Mouse (Mus musculus): Measurements from ENCODE around the gene Hdhd5.
A peak's percentile ranks its signal among the peaks of the same experiment; 100 is the strongest.

Gene Hdhd5

DNA sequence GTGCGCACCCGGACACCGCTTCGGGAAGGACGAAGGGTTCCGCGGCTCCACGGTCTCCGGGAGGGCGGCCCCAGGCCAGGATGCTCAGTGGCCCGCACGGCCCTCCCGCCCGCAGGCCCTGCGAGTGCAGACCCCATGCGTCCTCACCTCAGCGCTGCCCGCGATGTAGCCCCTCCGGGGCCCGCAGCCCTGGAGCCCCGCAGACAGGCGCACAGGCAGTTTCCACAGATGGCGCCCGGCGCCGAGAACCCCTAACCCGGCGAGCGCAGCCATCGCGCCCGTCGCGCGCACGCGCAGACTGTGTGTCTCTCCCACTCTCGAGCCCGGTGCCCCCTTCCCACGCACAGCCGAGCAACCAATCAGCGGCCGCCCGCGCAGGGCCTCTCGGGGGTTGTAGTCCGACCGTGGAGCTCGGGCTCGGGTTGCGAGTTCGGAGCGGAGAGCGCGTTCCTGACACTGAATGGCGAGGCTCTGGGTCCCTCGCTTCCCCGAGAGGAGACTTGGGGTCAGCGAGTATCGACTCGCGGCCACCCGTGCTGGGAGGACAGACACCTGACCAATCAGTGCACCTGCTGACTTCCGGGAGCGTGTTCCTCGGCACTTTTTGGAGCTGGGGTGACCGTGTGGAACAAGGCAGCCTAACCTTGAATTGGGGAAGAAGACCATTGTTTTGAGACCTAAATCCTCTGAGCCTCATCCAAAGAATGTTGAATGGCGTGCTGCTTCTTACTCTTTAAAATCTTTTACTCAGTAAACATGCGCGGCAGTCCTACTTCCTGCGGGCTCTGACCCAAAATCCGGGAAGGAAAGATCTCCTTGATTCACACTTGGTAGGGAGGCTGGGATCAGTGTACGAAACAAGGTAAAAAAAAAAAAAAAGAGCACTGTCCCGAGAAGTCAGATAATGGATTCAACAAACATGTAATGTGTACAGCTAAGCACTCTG is at the start of gene Hdhd5:
Gene Hdhd5 (minus strand): TSS at position 300 of the 946 bp plus-strand sequence.
- DNase-seq (ENCODE audit: low read depth), result peak; percentile 83

DNA sequence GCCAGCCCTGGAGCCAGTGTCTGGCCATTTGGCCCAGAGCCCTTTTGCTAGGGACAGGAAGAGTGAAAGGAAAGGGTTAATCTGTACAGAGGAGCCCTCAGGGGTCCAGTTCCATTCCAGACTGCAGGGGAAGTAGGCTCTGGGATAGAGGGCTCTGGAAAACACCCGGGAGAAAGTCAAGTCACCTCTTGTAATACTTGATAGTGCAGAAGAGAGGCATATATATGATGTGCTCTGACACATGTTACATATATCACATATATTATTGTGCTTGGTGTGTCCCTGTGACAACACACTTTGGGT is 49.5 kb upstream of the Hdhd5 start:
- no peak for DNase-seq (ENCODE audit: low read depth)

DNA sequence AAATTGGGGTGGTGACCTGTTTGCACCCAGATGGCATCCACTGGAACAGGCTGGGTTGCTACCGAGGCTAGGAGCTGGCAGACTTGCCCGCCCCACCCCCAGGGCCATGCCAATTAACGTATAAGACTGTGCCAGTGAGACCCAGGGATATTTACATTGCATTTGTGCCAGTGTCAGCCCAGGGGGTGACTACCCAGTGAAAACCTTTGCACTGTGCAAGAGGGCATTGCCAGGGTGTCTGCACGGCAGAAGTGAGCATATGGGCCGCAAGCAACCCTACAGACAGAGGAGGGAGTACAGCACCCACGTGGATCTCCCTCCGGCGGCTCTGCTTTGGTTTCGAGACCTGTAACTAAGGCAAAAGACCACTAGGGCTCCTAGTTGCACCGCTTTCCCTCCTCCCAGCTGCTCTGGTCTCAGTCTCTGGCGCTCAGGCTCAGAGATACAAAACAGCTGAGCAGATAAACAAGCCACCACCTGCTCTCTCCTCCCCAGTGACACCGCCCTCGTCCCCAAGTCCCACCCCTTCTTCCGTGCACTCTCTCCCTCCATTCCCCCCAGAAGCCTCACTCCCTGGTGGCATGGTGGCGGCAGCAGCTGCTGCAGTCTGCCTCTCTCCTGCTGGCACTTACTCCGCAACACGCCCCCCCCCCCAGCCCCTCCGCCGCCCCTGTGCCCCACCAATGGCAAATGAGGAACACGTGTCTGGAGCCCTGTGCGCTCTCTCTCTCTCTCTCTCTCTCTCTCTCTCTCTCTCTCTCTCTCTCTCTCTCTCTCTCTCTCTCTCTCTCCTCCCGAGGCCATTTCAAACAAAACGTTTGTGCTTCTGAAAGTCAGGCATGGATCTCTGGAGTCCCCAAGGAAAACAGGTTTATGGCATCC is 49.0 kb upstream of the Hdhd5 start:
- DNase-seq (ENCODE audit: low read depth), result peak; percentile 67

DNA sequence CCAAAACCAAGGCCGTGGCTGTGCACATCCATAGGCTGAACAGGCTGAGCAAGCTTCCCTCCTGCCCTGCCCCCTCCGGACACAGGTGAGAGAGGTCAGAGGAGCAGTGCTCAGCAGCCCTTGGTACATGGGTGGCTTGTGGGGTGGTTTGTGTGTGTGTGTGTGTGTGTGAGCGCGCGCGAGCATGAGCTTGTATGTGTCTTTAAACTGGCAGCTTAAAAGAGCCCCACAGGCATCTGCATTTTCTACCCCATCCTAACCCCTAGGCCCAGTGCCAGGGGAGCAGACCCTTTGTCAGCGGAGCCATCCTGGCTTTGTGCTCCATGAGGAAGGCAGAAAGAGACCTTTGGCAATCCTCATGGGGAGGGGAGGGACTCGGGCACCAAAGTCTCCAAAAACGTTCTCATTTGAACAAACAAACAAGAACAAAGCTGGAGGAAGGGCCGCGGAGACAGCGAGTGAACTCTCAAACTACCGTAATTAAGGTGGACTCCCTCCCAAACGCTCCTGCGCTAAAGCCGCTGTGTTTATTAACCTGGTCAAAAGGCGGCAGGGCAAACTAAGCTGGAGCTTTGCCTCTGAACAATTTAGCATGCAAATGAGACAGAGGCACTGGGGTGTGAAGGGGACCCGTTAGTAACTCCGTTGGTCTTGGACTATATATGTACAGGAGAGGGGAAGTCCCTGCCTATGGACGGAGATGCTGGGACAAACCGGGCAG is 48.2 kb upstream of the Hdhd5 start:
- DNase-seq (ENCODE audit: low read depth), result no peak

DNA sequence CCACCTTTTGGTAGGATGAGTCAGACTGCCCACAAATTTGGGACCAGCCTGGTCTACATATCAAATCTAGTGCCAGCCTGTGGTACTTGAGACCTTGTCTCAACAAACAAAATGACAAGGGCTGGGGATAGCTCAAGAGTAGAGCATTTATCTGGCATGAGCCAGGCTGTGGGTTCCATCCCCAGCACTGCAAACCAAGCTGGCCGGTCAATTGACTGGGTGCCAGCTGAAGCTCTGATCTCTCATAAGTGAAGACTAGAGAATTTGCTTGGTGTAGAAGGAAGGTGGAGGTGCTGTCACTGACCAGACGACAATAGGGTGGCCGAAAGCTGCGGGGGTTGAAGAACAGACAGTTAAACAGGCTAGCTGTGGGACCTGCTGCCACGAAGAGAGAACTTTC is 47.4 kb upstream of the Hdhd5 start:
- no peak for DNase-seq (ENCODE audit: low read depth)

DNA sequence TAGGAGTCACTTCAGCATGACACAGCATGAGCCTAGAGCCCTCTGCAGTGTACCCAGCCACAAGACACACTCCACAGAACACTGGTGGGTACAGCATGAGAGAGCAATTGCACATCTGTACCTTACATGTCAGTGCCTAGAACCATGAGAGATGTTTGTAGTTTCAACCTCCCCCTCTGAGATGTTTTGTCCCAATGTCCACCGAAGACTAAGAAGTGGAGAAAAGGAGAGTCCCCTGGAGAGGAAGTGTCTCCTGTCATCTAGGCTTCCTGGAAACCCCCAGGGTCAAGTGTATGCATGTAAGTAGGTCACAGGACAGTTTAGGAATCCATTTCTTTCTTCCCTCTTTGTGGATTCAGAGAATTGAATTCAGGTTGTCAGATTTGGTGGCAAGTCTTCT is 41.3 kb upstream of the Hdhd5 start:
- DNase-seq (ENCODE audit: low read depth), result no peak

DNA sequence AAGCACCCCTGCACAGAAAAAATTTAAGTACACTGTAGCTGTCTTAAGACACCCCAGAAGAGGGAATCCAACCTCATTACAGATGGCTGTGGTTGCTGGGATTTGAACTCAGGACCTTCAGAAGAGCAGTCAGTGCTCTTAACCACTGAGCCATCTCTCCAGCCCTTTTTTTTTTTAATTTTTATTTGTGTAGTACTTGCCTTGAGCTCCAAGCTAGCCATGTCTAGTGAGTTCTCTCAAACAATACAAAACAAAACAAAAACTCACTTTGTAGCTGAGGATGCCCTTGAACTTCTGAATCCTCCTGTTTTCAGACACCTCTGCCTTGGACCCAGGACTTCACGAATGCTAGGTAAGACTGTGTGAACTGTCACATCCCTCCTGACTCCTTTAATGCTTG is 37.1 kb upstream of the Hdhd5 start:
- DNase-seq (ENCODE audit: low read depth), result no peak

DNA sequence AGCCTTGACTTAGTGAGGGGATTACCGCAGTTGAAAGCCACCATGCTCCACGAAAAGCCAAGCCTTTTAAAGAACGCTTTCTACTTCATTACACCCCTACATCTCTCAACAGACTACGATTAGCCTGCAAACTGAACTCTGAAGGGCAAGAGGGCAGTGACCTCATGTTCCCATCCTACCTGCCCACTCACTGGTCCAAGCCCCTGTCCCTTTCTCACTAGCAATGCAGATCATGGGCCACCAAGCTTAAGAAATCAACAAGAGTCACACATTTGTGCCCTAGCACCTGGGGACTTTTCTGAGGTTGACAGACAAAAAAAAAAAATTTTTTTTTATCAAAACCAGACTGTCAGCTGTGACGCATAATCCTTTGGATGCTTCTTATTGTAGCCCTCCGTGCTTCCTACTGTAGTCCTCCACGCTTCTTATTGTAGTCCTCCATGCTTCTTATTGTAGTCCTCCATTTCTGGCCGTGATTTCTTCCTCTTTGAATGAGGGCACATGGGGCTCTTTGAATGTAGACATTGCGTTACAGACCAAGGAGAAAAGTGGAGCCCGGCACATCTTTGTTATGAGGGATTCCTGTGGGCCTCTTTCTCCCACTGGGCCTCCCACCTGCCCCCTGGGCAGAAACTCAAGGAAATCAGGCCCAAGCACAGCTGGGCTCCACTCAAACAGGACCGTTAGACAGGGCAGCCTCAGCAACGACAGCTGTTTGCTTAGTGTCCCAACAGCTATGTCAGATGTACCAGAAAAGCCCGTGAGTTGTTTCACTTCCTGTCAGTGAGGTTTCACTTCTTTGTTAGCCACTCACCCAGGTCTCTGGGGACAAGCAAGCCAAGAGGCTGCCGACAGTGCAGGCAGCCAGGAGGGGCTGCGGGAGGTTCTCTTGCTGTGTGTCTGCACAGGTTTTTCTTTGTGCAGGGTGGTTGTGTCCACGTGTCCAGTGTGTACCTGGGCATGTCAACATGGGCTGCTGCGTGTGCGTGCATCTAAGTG is 36.1 kb upstream of the Hdhd5 start:
- no peak for DNase-seq (ENCODE audit: low read depth)

DNA sequence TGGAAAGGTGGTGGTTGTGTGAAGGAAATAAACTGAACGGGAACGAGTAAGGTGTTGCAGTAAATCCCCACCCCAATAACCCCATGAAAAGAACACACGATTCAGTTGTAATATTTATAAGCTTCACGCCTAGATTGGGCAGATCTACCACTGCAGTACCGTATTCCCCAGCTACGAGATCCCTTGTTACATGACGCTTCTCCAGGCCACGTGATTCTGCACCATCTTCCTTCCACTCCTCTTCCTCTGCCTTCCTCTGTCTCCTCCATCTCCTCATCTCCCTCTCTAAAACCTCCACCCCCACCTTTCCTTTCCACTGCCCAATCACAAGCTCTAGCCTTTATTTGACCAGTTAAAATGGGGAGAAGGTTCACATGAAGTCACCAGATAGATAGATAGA is 25.5 kb upstream of the Hdhd5 start:
- DNase-seq (ENCODE audit: low read depth), result no peak

DNA sequence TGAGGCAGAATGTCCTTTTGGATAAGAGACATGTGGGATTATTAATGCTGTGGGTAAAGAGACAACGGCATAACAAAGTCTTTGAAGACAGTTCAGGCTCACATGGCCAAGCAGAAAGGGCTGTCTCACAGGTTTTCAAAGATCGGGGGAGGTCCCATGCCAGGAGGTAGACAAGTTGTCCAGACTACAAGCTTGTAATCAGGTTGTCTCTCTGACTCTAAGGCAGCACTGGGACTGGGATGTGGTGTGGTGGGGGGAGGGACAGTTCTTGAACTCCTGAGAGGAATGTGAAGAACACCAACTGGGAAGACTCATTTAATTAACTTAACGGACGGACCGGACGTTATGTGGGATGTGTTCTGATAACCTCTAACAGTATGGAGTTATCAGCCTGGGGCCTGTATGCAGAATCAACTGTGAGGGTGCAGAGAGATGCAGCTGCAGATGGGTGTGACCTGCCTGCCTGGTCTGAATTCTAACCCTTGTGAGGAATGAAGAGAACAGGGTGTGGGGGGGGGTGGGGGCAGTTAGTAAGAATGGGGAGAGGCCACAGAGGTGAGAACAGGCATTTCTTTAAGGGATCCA is 25.0 kb upstream of the Hdhd5 start:
- DNase-seq (ENCODE audit: low read depth), result peak; percentile 61

DNA sequence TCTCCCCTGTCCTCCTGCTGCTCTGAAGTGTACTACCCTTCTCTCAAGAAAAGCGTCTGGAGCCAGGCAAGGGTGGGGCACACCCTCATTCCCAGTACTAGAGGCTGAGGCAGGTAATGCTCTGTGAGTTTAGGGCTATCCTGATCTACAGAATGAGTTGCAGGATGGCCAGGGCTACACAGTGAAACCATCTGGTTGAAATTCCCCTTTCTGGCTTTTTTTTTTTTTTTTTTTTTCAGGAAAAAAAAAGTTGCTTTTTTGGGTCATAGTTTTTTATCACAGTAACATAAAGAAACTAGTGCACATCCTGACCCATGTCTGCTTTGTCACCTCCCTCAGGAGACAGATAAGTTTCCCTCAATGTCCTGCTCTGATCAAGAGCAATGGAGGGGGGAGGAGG is 24.0 kb upstream of the Hdhd5 start:
- no peak for DNase-seq (ENCODE audit: low read depth)

DNA sequence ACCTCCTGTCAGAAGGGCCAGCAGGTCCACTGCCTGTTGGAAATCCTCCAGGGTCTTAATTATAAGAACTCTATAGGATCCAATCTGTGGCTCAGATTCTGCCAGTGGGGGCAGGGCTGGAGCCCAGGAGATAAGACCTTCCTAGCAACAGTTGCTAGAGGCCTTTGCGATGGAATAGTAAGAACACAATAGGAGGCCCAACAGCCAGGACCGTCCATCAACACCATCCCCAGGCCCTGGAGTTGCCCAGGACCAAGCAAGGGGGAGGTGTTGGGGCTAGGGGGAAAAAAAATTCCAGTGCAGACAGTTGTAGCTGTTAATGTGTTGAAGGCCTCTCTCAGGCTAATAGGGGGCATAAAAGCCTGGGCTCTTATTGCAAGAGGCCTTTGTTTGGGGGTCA is 19.1 kb upstream of the Hdhd5 start:
- no peak for DNase-seq (ENCODE audit: low read depth)

DNA sequence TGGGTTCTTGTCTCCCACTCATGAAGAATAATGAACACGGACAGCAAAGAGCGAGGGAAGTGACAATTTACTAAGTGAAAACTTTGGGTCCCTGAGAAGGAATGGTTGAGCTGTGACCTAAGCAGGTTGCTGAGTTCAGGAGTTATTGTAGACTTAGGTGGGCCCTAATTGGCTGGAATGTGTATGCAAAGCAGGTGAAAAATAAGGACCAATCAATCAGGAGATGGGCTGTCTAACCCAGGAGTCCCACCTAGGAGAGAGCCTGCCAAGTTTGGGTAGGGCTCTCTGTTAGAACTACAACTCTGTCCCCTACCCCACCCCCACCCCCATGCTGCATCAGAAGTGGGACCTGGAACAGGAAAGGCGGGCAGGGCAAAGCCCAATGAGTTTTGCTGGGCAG is 17.5 kb upstream of the Hdhd5 start:
- no peak for DNase-seq (ENCODE audit: low read depth)

DNA sequence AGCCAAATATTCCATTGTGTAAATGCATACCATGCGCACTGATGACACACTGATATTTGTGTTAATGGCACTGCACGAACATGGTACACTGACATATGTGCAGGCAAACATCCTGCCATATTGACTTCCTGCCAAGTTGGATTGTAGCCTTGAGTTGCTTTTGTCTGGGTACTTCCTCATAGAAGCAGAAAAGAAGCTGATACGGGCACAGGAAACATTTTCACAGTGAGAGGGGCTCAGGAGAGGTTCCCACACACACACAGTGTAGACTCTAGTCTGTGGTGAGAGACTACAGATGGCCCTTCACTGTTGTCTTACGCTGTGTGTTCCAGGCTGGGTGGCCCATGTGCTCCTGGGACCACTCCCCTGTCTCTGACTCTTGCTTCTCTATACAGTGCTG is 15.9 kb upstream of the Hdhd5 start:
- DNase-seq (ENCODE audit: low read depth), result no peak

DNA sequence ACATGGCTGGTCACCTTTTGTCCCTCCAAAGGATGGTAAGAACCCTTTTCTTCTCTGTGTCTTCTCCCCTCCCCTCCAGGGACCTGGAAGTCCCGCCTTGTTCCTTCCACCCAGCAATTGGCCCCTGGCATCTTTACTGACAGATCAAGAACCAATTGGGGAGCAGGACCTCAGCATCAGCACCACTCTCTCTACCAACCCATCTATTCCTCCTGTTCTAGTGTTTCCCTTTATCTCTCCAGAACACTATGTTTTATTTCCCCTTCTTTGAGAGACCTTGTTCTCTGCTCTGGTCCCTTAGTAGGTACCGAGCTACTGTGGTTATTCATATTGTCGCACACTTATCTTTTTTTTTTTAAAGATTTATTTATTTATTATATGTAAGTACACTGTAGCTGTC is 15.2 kb upstream of the Hdhd5 start:
- DNase-seq (ENCODE audit: low read depth), result no peak

DNA sequence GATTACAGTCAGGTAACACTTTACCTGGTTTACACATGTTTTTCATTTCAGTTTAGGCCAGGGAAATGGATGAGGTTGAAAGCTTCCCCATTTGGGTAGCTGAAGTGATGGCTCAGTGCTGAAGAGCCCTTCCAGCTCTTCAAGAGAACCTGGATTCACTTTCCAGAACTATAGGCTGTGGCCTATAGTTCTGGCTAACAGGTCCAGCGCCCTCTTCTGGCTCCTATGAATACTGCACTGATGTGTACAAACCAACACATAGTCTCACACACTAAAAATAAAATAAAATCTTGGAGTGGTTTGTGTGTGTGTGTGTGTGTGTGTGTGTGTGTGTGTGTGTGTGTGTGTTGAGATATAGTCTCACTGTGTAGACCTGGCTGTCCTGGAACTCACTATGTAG is 10.9 kb upstream of the Hdhd5 start:
- no peak for DNase-seq (ENCODE audit: low read depth)

DNA sequence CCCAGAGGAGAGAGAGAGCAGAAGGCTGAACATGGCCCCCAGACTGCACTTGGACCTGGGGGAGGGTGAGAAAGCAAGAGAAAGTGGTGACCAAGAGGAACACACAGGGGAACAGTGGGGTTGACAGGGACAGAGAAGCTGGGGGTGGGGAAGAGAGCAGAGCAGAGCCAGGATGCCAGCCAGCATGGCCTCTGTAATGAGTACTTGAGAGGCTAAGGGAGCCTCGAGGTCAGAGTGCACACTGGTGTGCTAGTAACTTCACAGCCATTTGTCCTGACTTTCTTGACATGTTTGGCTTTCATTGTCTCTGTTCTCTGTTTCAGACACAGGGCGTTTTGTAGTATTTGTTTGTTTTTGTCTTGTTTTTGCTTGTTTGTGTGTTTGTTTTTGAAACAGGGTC is 10.3 kb upstream of the Hdhd5 start:
- no peak for DNase-seq (ENCODE audit: low read depth)

DNA sequence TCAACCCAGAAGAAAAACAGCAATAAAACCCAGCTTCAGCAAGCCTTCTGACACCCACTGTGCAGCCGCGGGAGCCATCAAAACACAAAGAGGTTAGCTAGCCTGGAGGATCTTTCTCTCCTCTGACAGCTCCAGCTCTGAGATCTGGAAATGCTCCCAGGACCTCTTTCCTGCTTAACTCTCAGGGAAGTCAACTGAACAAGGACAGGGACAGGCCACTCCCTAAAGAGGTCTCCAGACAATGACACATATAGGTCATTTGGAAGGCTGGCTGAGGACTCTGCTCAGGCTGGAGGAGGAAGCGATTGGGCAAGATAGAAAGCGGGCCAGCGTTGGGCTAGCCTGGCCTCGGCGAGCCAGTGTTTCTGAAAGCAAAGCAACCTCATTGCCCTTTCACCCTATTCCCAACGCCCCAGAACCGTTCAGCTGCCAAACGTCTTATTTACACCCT is 8.7 kb upstream of the Hdhd5 start:
- no peak for DNase-seq (ENCODE audit: low read depth)

DNA sequence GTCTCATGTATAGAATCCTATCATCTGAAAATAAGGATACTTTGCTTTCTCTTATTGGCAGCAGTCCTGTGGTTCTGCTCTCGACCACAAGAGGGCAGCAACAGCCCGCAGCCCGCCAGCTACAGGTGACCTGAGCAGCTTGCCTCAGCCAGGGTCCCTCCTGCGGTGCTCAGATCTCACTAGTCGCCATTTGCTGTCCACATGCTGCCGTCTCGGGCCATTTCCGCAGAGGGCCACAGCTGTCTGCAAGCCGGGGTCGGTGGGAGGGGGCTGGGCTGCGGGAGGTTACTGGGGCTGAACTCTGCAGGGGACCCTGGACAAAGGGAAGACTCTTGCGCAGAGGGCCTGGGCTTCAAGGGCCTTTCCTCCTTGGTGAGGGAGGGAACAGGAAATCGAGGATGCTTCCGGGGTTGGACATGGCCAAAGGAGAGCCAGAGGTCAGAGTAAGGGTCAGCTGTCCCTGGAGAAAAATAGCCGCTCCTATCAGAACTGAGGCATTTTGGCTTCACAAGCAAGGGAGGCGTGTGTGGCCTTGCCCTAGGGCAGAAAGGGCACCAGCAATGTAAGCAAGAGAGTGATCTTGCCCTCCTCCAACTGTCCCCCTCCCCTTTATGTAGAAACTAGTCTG is 8.1 kb upstream of the Hdhd5 start:
- DNase-seq (ENCODE audit: low read depth), result peak; percentile 61

DNA sequence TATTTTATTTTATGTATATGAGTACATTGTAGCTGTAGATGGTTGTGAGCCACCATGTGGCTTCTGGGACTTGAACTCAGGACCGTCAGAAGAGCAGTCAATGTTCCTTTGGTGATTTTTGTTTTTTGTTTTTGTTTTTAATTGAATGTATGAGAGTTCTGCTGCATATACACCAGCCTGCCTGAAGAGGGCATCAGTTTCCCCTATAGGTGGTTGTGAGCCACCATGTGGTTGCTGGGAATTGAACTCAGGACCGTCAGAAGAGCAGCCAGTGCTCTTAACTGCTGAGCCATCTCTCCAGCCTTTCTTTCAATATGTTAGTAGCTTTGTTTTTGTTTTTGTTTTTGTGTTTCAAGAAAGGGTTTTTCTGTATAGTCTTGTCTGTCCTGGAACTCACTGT is 5.2 kb upstream of the Hdhd5 start:
- no peak for DNase-seq (ENCODE audit: low read depth)
